Comparison of ENCODE assay signal across 8 mouse cellular contexts in genomic region chr11:109297710-109298375, GRCm38 (mm10). TPM values are rescaled to one million over a fixed set of nuclear protein-coding genes. Genes with fewer than 3 reads are reported as not detected.
DNase-seq lines count a peak whose midpoint lies in the region; ATAC-seq and TF ChIP-seq lines count a peak whose summit lies in the region.

Gene Rgs9, minus strand, starts transcription at chr11:109298129.

- intact Hi-C loops in left cerebral cortex, adult 2 months (cut with DNase I): loop anchor here (5.0 kb wide), 1 partner anchor 51 kb away; no protein-coding TSS in a partner anchor

- ATAC-seq in megakaryocyte, adult 5-6 weeks (ENCODE audit: poor library complexity, severe bottlenecking): peak; percentile 97

- peak; percentile 97 for TF ChIP-seq CTCF in left cerebral cortex, adult 2 months (IDR thresholded peaks at IDR 0.05)

- H3K4me3 ChIP-seq in left cerebral cortex, adult 2 months: peak within 1 kb of the TSS; percentile 71

- peak; percentile 88 to 89 for DNase-seq in adrenal gland, adult 18-20 months (ENCODE audit: low spot score in 2 of 2)
- peak; percentile 94 for DNase-seq in embryo, embryonic 10.5 days (ENCODE audit: low spot score)
- peak; percentile 93 for DNase-seq in gastrocnemius, postnatal 10 days
- peak; percentile 77 for DNase-seq in hindlimb bud, embryonic 11.5 days (ENCODE audit: extremely low spot score, low read depth, low spot score)
- DNase-seq in left cerebral cortex, adult 2 months (ENCODE audit: extremely low spot score in 1 of 2, low spot score in 2 of 2): peak; percentile 92 to 93
- peak; percentile 95 for DNase-seq in right cerebral cortex, adult 18-20 months
- DNase-seq in urinary bladder, adult 2 months (ENCODE audit: low spot score): peak; percentile 85

- peak within 1 kb of the TSS; percentile 46; the same call in 1 of the 2 replicates for H3K27ac ChIP-seq in left cerebral cortex, adult 2 months

RNA-seq across cellular contexts. Expression of gene Rgs9, which starts in this region (rescaled TPM):
- 1 to 10 TPM; 4.6 to 5.1 TPM for total RNA-seq in adrenal gland, adult 18-20 months (2021)
- total RNA-seq in gastrocnemius, postnatal 10 days (2021): under 1 TPM; 0.63 to 0.99 TPM
- 10 to 100 TPM; 20.3 to 44.5 TPM for total RNA-seq in left cerebral cortex, adult 2 months (2021)
- 0.09 TPM in 1 of 2 replicates, not detected in the other for total RNA-seq in megakaryocyte, adult 5-6 weeks (2015)
- total RNA-seq in megakaryocyte, adult 5-6 weeks (2017): not detected in 2 replicates
- 1.8 and 1.9 TPM in 2 replicates for polyA plus RNA-seq in urinary bladder, adult 2 months (2012; rRNA removed)

Comparison
In these comparisons a context has a peak if more than half of its experiments do, and no peak if none do; other contexts are left out.
1. Peak in every context shown above with its lines: DNase-seq, ATAC-seq, H3K4me3 ChIP-seq and H3K27ac ChIP-seq.
2. Peak in DNase-seq in gastrocnemius, postnatal 10 days; RNA of the gene not detected or under 1 TPM.
3. Peak in ATAC-seq in megakaryocyte, adult 5-6 weeks; RNA of the gene not detected or under 1 TPM.